Mouse (Mus musculus) MEL (cell line): ENCODE measurements around the gene Abhd8. TPM values are rescaled to one million over a fixed set of nuclear protein-coding genes. Genes with fewer than 3 reads are reported as not detected.

Experiments
- DNase-seq: peaks from one replicate; pipeline ENCODE4 v3.0.0; 2011; ENCODE audit warnings: low read depth, low spot score
- H3K27ac ChIP-seq: 2 replicates; pipeline ENCODE4 v1.5.1; 2012; ENCODE audit warnings: low read depth, mild to moderate bottlenecking, control low read depth, low read length, moderate library complexity; ENCODE audit not compliant: control insufficient read depth
- H3K27me3 ChIP-seq, 2 experiments: fragments of 150-350 bp in 1 of 2; sonication (generic) in 1 of 2; 2 replicates each; pipeline ENCODE4 v1.6.1; 2012; ENCODE audit warnings: low read length in 2 of 2, mild to moderate bottlenecking in 2 of 2, improper control_type of control experiment in 1 of 2, moderate library complexity in 1 of 2; ENCODE audit not compliant: insufficient read depth in 2 of 2, control insufficient read depth in 1 of 2
- H3K36me3 ChIP-seq, 2 experiments: 2 replicates each; pipeline ENCODE4 v1.6.1; 2012 to 2014; ENCODE audit warnings: low read length in 2 of 2, improper control_type of control experiment in 1 of 2, inconsistent platforms in 1 of 2, mild to moderate bottlenecking in 1 of 2; ENCODE audit not compliant: insufficient read depth in 2 of 2, control insufficient read depth in 1 of 2
- H3K4me1 ChIP-seq, 2 experiments: fragments of 150-350 bp in 1 of 2; sonication (generic) in 1 of 2; 2 replicates each; pipeline ENCODE4 v1.6.1; 2012; ENCODE audit warnings: low read length in 2 of 2, improper control_type of control experiment in 1 of 2, mild to moderate bottlenecking in 1 of 2; ENCODE audit not compliant: insufficient read depth in 2 of 2, control insufficient read depth in 1 of 2
- H3K4me3 ChIP-seq, 2 experiments: fragments of 150-350 bp in 1 of 2; sonication (generic) in 1 of 2; 2 replicates each; pipeline ENCODE4 v1.5.1; 2012; ENCODE audit warnings: low read depth in 2 of 2, low read length in 2 of 2, mild to moderate bottlenecking in 2 of 2, moderate library complexity in 2 of 2, control low read depth in 1 of 2, improper control_type of control experiment in 1 of 2; ENCODE audit not compliant: control insufficient read depth in 1 of 2, insufficient read depth in 1 of 2
- H3K79me2 ChIP-seq: 2 replicates; pipeline ENCODE4 v1.6.1; 2012; ENCODE audit warnings: mild to moderate bottlenecking, low read length, moderate library complexity; ENCODE audit not compliant: control insufficient read depth, poor library complexity, insufficient read depth
- H3K9ac ChIP-seq: 2 replicates; pipeline ENCODE4 v1.6.1; 2012; ENCODE audit warnings: low read depth, mild to moderate bottlenecking, control low read depth, low read length, moderate library complexity; ENCODE audit not compliant: control insufficient read depth, poor library complexity, severe bottlenecking
- H3K9me3 ChIP-seq: fragments of 150-350 bp; sonication (generic); replicated peaks from 2 replicates; pipeline ENCODE4 v1.6.1; 2012; ENCODE audit warnings: mild to moderate bottlenecking, low read length, improper control_type of control experiment, moderate library complexity; ENCODE audit not compliant: insufficient read depth
- BHLHE40 ChIP-seq: IDR thresholded peaks from 2 replicates; pipeline ENCODE4 v1.6.1; 2012; ENCODE audit warnings: low read depth, mild to moderate bottlenecking, inconsistent platforms, low read length, improper control_type of control experiment, borderline replicate concordance
- CHD1 ChIP-seq: IDR thresholded peaks from 2 replicates; pipeline ENCODE4 v1.6.1; 2012; ENCODE audit warnings: low read depth, mild to moderate bottlenecking, inconsistent platforms, low read length, improper control_type of control experiment
- EP300 ChIP-seq, 2 experiments: IDR thresholded peaks; 2 replicates each; pipeline ENCODE4 v1.6.1; 2011; ENCODE audit warnings: improper control_type of control experiment in 2 of 2, low read length in 2 of 2, low read depth in 1 of 2, mild to moderate bottlenecking in 1 of 2
- GABPA ChIP-seq: IDR thresholded peaks from 2 replicates; pipeline ENCODE4 v1.6.1; 2012; ENCODE audit warnings: low read depth, mild to moderate bottlenecking, inconsistent platforms, low read length, improper control_type of control experiment, moderate library complexity
- JUND ChIP-seq: IDR thresholded peaks from 2 replicates; pipeline ENCODE4 v1.6.1; 2011; ENCODE audit warnings: low read depth, mild to moderate bottlenecking, improper control_type of control experiment, low read length
- MAFK ChIP-seq: IDR thresholded peaks from 2 replicates; pipeline ENCODE4 v1.6.1; 2011; ENCODE audit warnings: low read depth, mild to moderate bottlenecking, low read length, improper control_type of control experiment, borderline replicate concordance
- MEF2A ChIP-seq: IDR thresholded peaks from 2 replicates; pipeline ENCODE4 v1.6.1; 2014; ENCODE audit warnings: low read depth, mild to moderate bottlenecking, inconsistent platforms, low read length, improper control_type of control experiment; ENCODE audit not compliant: poor library complexity, insufficient replicate concordance, severe bottlenecking; ENCODE audit errors: extremely low read depth
- MXI1 ChIP-seq: IDR thresholded peaks from 2 replicates; pipeline ENCODE4 v1.6.1; 2011; ENCODE audit warnings: mild to moderate bottlenecking, low read depth, low read length, improper control_type of control experiment
- MYB ChIP-seq: IDR thresholded peaks from 2 replicates; pipeline ENCODE4 v1.6.1; 2011; ENCODE audit warnings: mild to moderate bottlenecking, low read depth, low read length, improper control_type of control experiment
- MYC ChIP-seq: IDR thresholded peaks from 2 replicates; pipeline ENCODE4 v1.6.1; 2011; ENCODE audit warnings: low read depth, mild to moderate bottlenecking, low read length, improper control_type of control experiment, moderate library complexity
- NELFE ChIP-seq: IDR thresholded peaks from 2 replicates; pipeline ENCODE4 v1.6.1; 2011; ENCODE audit warnings: low read depth, low read length, improper control_type of control experiment
- POLR2A ChIP-seq, 2 experiments: IDR thresholded peaks; 2 replicates each; pipeline ENCODE4 v1.6.1; 2011 to 2012; ENCODE audit warnings: low read length in 2 of 2, mild to moderate bottlenecking in 2 of 2, control low read depth in 1 of 2, improper control_type of control experiment in 1 of 2, low read depth in 1 of 2, moderate library complexity in 1 of 2; ENCODE audit not compliant: control insufficient read depth in 1 of 2, insufficient read depth in 1 of 2, poor library complexity in 1 of 2
- SMC3 ChIP-seq: IDR thresholded peaks from 2 replicates; pipeline ENCODE4 v1.6.1; 2011; ENCODE audit warnings: low read depth, low read length, improper control_type of control experiment
- TAL1 ChIP-seq: IDR thresholded peaks from 2 replicates; pipeline ENCODE4 v1.6.1; 2012; ENCODE audit warnings: mild to moderate bottlenecking, inconsistent platforms, low read length, moderate library complexity, mixed read lengths
- USF1 ChIP-seq: IDR thresholded peaks from 2 replicates; pipeline ENCODE4 v1.6.1; 2014; ENCODE audit warnings: low read depth, mild to moderate bottlenecking, inconsistent platforms, low read length, improper control_type of control experiment, moderate library complexity
- USF2 ChIP-seq, 2 experiments: IDR thresholded peaks; 2 replicates each; pipeline ENCODE4 v1.6.1; 2011 to 2012; ENCODE audit warnings: improper control_type of control experiment in 2 of 2, low read length in 2 of 2, borderline replicate concordance in 1 of 2, inconsistent platforms in 1 of 2, low read depth in 1 of 2, mild to moderate bottlenecking in 1 of 2; ENCODE audit not compliant: insufficient read depth in 1 of 2
- ZKSCAN1 ChIP-seq: IDR thresholded peaks from 2 replicates; pipeline ENCODE4 v1.6.1; 2012; ENCODE audit warnings: low read depth, mild to moderate bottlenecking, inconsistent platforms, low read length, improper control_type of control experiment, moderate library complexity
- ZMIZ1 ChIP-seq: IDR thresholded peaks from 2 replicates; pipeline ENCODE4 v1.6.1; 2012; ENCODE audit warnings: low read depth, mild to moderate bottlenecking, inconsistent platforms, low read length, improper control_type of control experiment, moderate library complexity
- ZNF384 ChIP-seq: IDR thresholded peaks from 2 replicates; pipeline ENCODE4 v1.6.1; 2012; ENCODE audit warnings: low read depth, mild to moderate bottlenecking, inconsistent platforms, low read length, improper control_type of control experiment
- polyA plus RNA-seq, 2 experiments: library from polyadenylated mRNA; stranded (reverse) in 1 of 2; unstranded in 1 of 2; fragments of >175 nt in 1 of 2; fragments of >200 nt in 1 of 2; gene quantifications; 2 replicates each; pipeline versions ENCODE4 v1.2.1 to v1.2.4; 2012; ENCODE audit warnings: low replicate concordance in 2 of 2, low read depth in 1 of 2; ENCODE audit not compliant: insufficient read length in 2 of 2, insufficient read depth in 1 of 2, missing spikeins in 1 of 2
- total RNA-seq: library from RNA; depleted of rRNA; stranded (reverse); fragments of 300-350 nt; gene quantifications from 2 replicates; pipeline ENCODE4 v1.2.3, GENCODE M21; 2012

Abhd8 gene
- total and polyA plus RNA-seq, 3 experiments = 28.5 to 39.2 TPM; not detected in 1

- Histone ChIP-seq H3K27ac (no peak overlapping the region), H3K9ac (no peak overlapping the region), H3K79me2 (peaks cover 25% of the 10 kb centered on the region), H3K4me1 (peaks cover 0 to 21% of the 10 kb centered on the region in 2 experiments; a peak in 2 of 4 replicates), H3K36me3 (peaks cover 0 to 11% of the 10 kb centered on the region in 2 experiments; a peak in 1 of 4 replicates), H3K9me3 (no peaks in the 10 kb centered on the region), H3K4me3 (no peak overlapping the region), H3K27me3 (no peaks in the 10 kb centered on the region)
- DNase-seq = no peak
- no peak for TF ChIP-seq ZNF384
- TF ChIP-seq POLR2A (IDR thresholded peaks at IDR 0.05; ENCODE audit: control insufficient read depth in 1 of 2, insufficient read depth in 1 of 2, low read depth in 1 of 2, low read length in 2 of 2, poor library complexity in 1 of 2) = no peak
- TF ChIP-seq BHLHE40 = no peak
- no peak for TF ChIP-seq MYC
- TF ChIP-seq MYB = no peak
- no peak for TF ChIP-seq NELFE
- no peak for TF ChIP-seq MEF2A
- no peak for TF ChIP-seq JUND
- no peak for TF ChIP-seq MXI1
- TF ChIP-seq ZKSCAN1 = no peak
- no peak for TF ChIP-seq USF1
- TF ChIP-seq CHD1 = no peak
- no peak for TF ChIP-seq MAFK
- TF ChIP-seq TAL1 = no peak
- no peak for TF ChIP-seq SMC3
- no peak for TF ChIP-seq EP300 (IDR thresholded peaks at IDR 0.05; ENCODE audit: low read depth in 1 of 2, low read length in 2 of 2)
- TF ChIP-seq USF2 (IDR thresholded peaks at IDR 0.05; ENCODE audit: borderline replicate concordance in 1 of 2, insufficient read depth in 1 of 2, low read depth in 1 of 2, low read length in 2 of 2) = no peak
Observed at GRCm38 (mm10) chr8:71468001-71468400, 4.5 kb upstream of the Abhd8 start.

GRCm38 (mm10) chr8:71467201-71467600 lies 3.7 kb upstream of the Abhd8 start:
- Histone ChIP-seq H3K27ac (no peak overlapping the region), H3K4me3 (no peak overlapping the region), H3K9me3 (no peaks in the 10 kb centered on the region), H3K4me1 (peaks cover 0 to 24% of the 10 kb centered on the region in 2 experiments; a peak in 2 of 4 replicates), H3K9ac (no peak overlapping the region), H3K79me2 (peaks cover 25% of the 10 kb centered on the region), H3K27me3 (no peaks in the 10 kb centered on the region), H3K36me3 (peaks cover 0 to 13% of the 10 kb centered on the region in 2 experiments; a peak in 1 of 4 replicates)
- DNase-seq = no peak
- TF ChIP-seq JUND (no peak), POLR2A (IDR thresholded peaks at IDR 0.05; ENCODE audit: control insufficient read depth in 1 of 2, insufficient read depth in 1 of 2, low read depth in 1 of 2, low read length in 2 of 2, poor library complexity in 1 of 2) (no peak), MEF2A (no peak), ZMIZ1 (no peak), MAFK (no peak), MYC (no peak), GABPA (no peak), USF1 (no peak), CHD1 (no peak)
